Mouse (Mus musculus) T-helper 2 cell (primary cell): ENCODE data around the gene Hdhd5.

ENCODE experiments used
- in situ Hi-C: fragments of 300-600 bp; cut with MboI, MseI; formaldehyde crosslinking; loops from one replicate; pipeline ENCODE4 v1.15.1; 2025; ENCODE audit warnings: high pct_unique_total_duplicates

Hdhd5 gene

DNA sequence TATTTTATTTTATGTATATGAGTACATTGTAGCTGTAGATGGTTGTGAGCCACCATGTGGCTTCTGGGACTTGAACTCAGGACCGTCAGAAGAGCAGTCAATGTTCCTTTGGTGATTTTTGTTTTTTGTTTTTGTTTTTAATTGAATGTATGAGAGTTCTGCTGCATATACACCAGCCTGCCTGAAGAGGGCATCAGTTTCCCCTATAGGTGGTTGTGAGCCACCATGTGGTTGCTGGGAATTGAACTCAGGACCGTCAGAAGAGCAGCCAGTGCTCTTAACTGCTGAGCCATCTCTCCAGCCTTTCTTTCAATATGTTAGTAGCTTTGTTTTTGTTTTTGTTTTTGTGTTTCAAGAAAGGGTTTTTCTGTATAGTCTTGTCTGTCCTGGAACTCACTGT is 5.2 kb upstream of the Hdhd5 start:
- in situ Hi-C loops = no loop called here

DNA sequence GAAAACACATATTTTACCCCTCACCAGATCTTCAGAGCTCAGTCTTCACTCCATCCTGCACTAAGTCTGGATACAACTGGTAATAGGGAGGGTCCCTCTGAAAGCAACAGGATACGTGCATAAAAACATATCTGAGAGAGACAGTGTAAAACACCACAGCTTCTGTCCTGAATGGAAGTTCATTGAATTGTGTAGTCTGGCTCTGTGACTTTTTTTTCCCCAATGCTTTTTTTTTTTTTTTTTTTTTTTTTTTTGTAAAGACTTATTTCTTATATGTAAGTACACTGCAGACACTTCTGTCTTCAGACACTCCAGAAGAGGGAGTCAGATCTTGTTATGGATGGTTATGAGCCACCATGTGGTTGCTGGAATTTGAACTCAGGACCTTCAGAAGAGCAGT is 1.5 kb upstream of the Hdhd5 start:
- in situ Hi-C loops = loop anchor here (5.0 kb wide), 1 partner anchor 130 kb away; no protein-coding TSS in a partner anchor

DNA sequence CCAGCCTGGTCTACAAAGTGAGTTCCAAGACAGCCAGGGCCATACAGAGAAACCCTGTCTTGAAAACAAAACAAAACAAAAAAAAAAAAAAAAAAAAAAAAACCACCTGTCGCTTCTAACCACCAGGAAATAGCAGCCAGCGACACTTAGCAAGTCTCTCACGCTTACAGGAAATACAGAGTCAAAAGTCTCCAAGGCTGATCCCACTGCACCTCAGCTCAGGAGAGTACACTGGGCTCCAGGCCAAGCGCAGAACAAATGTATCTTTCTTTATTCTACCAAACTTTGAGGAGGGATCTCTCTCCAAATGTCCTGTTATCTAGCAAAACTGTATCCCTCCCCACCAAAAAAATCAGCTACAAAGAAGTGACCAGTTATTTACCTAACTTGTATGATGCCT is 2.0 kb downstream of the Hdhd5 start:
- in situ Hi-C loops = no loop called here

DNA sequence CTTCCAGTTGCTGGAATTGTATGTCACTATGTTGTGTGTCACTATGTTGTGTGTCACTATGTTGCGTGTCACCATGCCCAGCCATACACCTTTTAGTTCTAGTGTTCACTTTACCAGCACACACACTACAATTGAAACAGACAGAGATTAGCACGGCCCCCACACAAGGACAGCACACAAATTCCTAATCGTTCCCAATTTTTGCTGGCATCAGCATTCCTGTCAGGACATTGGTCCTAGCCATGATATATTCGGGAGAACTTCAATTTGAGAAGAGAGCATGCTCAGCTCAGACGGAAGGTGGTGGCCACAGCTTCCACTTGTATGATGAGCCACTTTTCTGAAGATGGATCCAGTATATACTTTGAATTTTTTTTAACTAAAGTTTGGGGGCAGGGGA is 6.3 kb downstream of the Hdhd5 start:
- in situ Hi-C loops = no loop called here

DNA sequence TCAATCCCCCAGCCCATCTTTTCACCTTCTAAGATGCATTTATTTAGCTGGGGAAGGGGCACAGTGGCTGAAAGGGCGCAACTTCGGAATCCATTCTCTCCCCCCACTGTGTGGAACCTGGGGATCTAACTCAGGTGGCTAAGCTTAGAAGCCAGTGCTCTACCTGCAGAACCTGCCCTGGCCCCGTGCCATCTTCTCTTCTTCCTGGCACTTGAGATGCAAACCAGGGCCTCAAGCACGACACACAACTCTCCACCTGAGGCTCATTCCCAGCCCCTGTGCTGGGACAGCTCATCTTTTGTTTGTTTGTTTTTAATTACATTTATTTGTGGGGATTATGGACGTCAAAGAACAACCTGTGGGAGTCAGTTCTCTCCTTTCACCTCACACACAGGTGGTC is 11.5 kb downstream of the Hdhd5 start:
- in situ Hi-C loops = no loop called here

GRCm38 (mm10) chr6:120517311-120517710 is 13.8 kb downstream of the Hdhd5 start:
- in situ Hi-C loops = no loop called here

DNA sequence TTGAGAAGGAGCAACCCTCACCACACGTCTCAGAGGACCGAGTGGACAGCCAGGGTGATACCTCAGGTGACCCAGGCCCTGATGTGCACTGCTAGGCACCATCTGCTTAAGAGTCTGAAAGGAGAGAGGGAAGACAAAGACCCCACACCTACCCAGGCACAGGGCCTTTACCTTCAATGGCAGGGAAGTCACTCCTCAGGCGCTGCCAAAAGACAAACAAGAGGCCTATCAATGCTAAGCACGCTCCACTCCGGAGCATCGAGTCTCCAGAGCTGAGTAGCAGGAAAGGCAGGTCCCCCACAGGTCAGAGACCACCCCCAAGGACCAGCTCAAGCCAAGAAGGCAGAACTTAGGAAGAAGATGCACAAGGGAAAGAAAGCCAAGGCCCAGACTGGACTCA is 14.2 kb downstream of the Hdhd5 start:
- in situ Hi-C loops = no loop called here

- in situ Hi-C loops = no loop called here
These were observed 14.7 kb downstream of the Hdhd5 start for GRCm38 (mm10) chr6:120516422-120516821.

- in situ Hi-C loops = no loop called here
These were observed 19.9 kb downstream of the Hdhd5 start for GRCm38 (mm10) chr6:120511212-120511611.

GRCm38 (mm10) chr6:120510425-120510824 is 20.7 kb downstream of the Hdhd5 start:
- in situ Hi-C loops = no loop called here

DNA sequence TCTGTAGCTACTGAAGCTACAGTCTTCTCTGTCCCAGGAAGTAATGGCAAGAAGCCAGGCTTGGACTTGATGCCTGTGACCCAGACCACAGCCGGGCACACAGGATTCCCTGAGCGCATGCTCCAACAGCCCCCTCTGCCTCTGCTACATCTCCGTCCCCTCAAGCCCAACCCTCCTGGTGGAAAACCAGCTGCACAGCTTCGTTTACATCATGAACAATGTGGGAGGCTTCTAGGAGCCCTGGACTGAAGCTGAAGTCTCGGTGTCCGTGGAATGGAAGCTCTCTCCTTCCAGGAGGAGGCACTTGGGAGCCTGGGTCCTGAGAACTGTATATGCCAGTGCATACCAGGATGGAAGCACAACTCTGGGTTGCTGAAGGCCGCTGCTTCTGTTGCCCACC is 21.1 kb downstream of the Hdhd5 start:
- in situ Hi-C loops = no loop called here

DNA sequence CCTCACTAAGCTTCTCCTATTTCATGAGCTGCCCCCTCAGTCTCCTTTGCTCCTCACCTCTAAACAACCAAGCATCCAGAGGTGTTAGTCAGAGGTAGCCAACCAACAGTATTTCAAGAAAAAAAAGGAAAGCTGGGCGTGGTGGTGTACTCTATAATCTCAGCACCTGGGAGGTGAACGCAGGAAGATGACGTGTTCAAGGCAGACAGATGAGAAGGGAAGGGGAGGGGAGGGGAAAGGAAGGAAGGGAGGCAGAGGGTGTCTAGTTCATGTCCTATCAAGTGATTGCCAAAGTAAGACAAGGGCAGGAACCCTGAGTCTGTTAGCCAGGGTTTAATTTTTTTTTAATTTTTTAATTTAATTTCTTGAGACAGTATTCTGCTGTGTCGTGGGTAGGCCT is 22.5 kb downstream of the Hdhd5 start:
- in situ Hi-C loops = no loop called here

DNA sequence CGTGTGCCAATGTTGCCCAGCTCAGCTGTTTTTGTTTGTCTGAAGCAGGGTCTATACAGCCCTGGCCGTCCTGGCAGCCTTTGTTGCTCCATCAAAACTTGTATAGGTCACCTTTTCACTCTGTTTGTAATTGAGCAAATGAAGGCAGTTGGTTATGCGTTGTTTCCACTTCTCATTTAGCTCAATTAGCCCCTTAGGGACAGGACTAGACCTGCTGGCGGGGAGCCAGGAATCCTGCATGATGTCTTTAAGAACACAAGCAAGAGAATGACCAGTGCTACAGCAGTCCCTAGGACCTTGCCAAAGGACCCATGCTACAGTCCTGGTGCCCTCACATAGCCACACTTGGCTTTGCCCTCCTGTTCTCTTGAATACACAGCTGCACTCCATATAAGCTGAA is 25.6 kb downstream of the Hdhd5 start:
- in situ Hi-C loops = no loop called here

- in situ Hi-C loops = no loop called here
These were observed 27.1 kb downstream of the Hdhd5 start for GRCm38 (mm10) chr6:120504051-120504450.

DNA sequence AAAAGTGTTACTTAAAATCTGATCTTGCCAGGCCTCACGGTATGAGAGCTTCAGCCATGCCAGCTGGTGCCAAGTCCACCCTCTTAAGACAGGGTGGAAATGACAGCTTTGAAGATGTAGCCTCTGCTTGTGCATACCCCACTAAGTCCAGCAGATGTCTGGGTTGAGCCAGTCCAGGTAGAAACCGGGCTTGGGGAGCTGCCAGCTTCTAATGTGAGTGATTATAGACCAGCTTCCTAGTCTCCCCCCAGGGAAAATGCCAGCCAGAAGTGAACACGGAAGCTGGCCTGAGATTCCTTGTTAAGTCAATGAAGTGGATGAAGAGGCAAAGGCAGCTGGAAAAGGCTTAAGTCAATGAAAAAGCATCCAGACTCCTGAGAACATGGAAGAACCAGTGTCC is 34.6 kb downstream of the Hdhd5 start:
- in situ Hi-C loops = no loop called here

- in situ Hi-C loops = no loop called here
These were observed 37.5 kb downstream of the Hdhd5 start, which contains the start of gene Tmem121b for GRCm38 (mm10) chr6:120493374-120494181. Gene Tmem121b, minus strand, starts transcription at chr6:120493807.

GRCm38 (mm10) chr6:120492499-120493373 is 38.4 kb downstream of the Hdhd5 start:
- in situ Hi-C loops = no loop called here

DNA sequence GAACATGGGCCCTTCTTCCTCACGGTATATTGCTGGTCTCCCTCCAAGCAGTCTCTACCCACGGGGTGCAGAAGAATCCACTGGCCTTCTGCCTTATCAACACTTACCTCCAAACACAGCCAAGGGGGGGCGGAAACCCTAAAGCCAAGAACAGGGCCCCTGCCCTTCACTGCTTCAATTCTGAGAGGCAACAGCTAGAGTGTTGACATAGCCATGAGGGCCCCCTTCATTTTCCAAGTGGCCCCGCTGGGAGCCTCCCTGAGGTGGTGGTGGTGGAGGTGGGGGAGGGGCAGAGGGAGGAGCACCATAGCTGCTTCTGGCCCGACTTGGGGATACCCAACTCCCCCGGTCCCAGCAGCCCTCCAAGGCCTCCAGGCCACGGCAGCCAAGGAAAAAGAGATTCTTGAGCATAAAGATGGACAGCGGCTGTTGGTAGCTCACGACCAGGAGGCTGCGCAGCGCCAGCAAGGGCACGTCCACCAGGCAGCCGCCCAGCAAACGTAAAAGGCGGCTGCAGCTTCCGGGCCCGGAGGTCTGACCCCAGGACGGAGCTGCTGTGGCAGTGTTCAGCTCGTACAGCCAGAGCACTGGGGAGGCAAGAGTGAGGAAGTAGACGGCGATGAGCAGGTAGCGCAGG is 39.1 kb downstream of the Hdhd5 start:
- in situ Hi-C loops = no loop called here

DNA sequence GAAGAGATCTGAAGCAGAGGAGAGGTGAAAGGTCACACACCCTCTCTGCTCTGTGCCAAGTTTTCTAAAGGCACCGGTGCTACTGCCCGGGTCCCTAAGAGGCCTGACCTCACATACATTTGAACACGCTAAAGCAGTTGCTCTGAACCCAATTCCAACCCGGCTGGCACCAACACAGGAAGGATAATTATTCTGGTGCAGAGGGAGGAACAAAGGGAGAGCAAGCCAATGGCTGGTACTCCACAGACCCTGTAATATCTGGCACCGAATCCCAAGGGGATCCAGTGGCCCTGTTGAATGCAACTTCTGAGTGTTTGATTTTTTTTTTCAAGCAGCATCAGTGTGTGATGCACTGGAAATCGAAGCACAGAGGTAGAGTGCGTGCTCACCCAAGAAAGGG is 40.1 kb downstream of the Hdhd5 start:
- in situ Hi-C loops = no loop called here

- in situ Hi-C loops = no loop called here
These were observed 41.7 kb downstream of the Hdhd5 start for GRCm38 (mm10) chr6:120489461-120489860.

DNA sequence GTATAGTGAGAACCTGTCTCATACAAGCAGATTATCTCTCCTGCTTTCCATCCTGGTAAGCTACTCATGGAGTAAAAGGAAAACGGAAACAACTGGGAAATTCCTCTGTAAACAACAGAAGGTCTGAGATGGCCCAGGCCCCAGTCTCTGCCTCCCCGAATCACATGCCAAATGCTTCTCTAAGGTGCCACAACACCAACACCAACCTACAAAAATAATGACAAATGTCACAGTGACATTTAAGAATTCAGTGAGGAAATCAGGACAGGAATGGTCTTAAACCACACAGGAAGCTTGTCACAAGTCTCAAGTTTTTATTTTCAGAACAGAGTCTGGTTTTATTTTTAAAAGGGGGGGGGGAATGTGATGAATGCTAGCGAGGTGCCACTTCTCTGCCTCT is 42.5 kb downstream of the Hdhd5 start:
- in situ Hi-C loops = no loop called here

GRCm38 (mm10) chr6:120486051-120486510 is 45.0 kb downstream of the Hdhd5 start:
- in situ Hi-C loops = no loop called here
